Mouse (Mus musculus): ENCODE measurements around the gene Stx16. TPM values are rescaled to one million over a fixed set of nuclear protein-coding genes. Genes with fewer than 3 reads are reported as not detected.

Gene Stx16
- polyA plus RNA-seq, 1 experiment from 2014 or later: 11.3 TPM

GRCm38 (mm10) chr2:174073156-174073790 lies 2.8 kb upstream of the Stx16 start:
- Histone ChIP-seq H3K4me3 (ENCODE audit: low read length) (no peak overlapping the region), H3K9ac (ENCODE audit: low read length) (no peak overlapping the region; the same call in 1 of the 2 replicates), H3K4me1 (replicated peaks; ENCODE audit: control insufficient read depth, insufficient read depth, low read length) (peaks cover 27% of the 10 kb centered on the region), H3K36me3 (ENCODE audit: control insufficient read depth, insufficient read depth, low read length) (no peaks in the 10 kb centered on the region), H3K9me3 (ENCODE audit: control insufficient read depth, low read length) (no peaks in the 10 kb centered on the region), H3K27me3 (ENCODE audit: control insufficient read depth, insufficient read depth, low read depth, low read length) (no peaks in the 10 kb centered on the region), H3K27ac (ENCODE audit: low read length) (no peak overlapping the region), H3K4me2 (ENCODE audit: low read depth, low read length) (no peak overlapping the region)
- WGBS: 69% methylated on average over 5 of the region's 5 CpGs
- ATAC-seq (ENCODE audit: low read depth): no peak

GRCm38 (mm10) chr2:174074621-174075020 lies 1.5 kb upstream of the Stx16 start:
- peaks cover 28% of the 10 kb centered on the region for H3K4me1 ChIP-seq (replicated peaks; ENCODE audit: control insufficient read depth, insufficient read depth, low read length)
- no peaks in the 10 kb centered on the region for H3K9me3 ChIP-seq (ENCODE audit: control insufficient read depth, low read length)
- no peaks in the 10 kb centered on the region for H3K27me3 ChIP-seq (ENCODE audit: control insufficient read depth, insufficient read depth, low read depth, low read length)
- peak overlapping the region; percentile 98 for H3K27ac ChIP-seq (ENCODE audit: low read length)
- peak overlapping the region; percentile 88 for H3K4me3 ChIP-seq (ENCODE audit: low read length)
- peak overlapping the region; percentile 73 for H3K9ac ChIP-seq (ENCODE audit: low read length)
- no peaks in the 10 kb centered on the region for H3K36me3 ChIP-seq (ENCODE audit: control insufficient read depth, insufficient read depth, low read length)
- peak overlapping the region; percentile 93 for H3K4me2 ChIP-seq (ENCODE audit: low read depth, low read length)
- 3% methylated on average over 11 of the region's 13 CpGs for WGBS
- ATAC-seq (ENCODE audit: low read depth): no peak

GRCm38 (mm10) chr2:174075072-174075570 lies 987 bp upstream of the Stx16 start:
- Histone ChIP-seq H3K4me3 (ENCODE audit: low read length) (peak overlapping the region; percentile 88), H3K4me1 (replicated peaks; ENCODE audit: control insufficient read depth, insufficient read depth, low read length) (peaks cover 28% of the 10 kb centered on the region), H3K4me2 (ENCODE audit: low read depth, low read length) (peak overlapping the region; percentile 93), H3K27ac (ENCODE audit: low read length) (peak overlapping the region; percentile 98), H3K27me3 (ENCODE audit: control insufficient read depth, insufficient read depth, low read depth, low read length) (no peaks in the 10 kb centered on the region), H3K36me3 (ENCODE audit: control insufficient read depth, insufficient read depth, low read length) (no peaks in the 10 kb centered on the region), H3K9me3 (ENCODE audit: control insufficient read depth, low read length) (no peaks in the 10 kb centered on the region), H3K9ac (ENCODE audit: low read length) (peak overlapping the region; percentile 73)
- no peak for ATAC-seq (ENCODE audit: low read depth)
- WGBS: 2% methylated on average over 22 of the region's 22 CpGs

GRCm38 (mm10) chr2:174076433-174076824 lies 321 bp downstream of the Stx16 start:
- Histone ChIP-seq H3K4me3 (ENCODE audit: low read length) (peak overlapping the region; percentile 88), H3K27me3 (ENCODE audit: control insufficient read depth, insufficient read depth, low read depth, low read length) (no peaks in the 10 kb centered on the region), H3K27ac (ENCODE audit: low read length) (peak overlapping the region; percentile 98), H3K9ac (ENCODE audit: low read length) (peak overlapping the region; percentile 95), H3K9me3 (ENCODE audit: control insufficient read depth, low read length) (no peaks in the 10 kb centered on the region), H3K36me3 (ENCODE audit: control insufficient read depth, insufficient read depth, low read length) (no peaks in the 10 kb centered on the region), H3K4me1 (replicated peaks; ENCODE audit: control insufficient read depth, insufficient read depth, low read length) (peaks cover 32% of the 10 kb centered on the region), H3K4me2 (ENCODE audit: low read depth, low read length) (peak overlapping the region; percentile 93)
- under 1% methylated on average over 22 of the region's 22 CpGs for WGBS
- ATAC-seq (ENCODE audit: low read depth): no peak

GRCm38 (mm10) chr2:174077004-174077695 lies 1.0 kb downstream of the Stx16 start:
- no peak for ATAC-seq (ENCODE audit: low read depth)
- Histone ChIP-seq H3K36me3 (ENCODE audit: control insufficient read depth, insufficient read depth, low read length) (no peaks in the 10 kb centered on the region), H3K9ac (ENCODE audit: low read length) (peak overlapping the region; percentile 95), H3K27ac (ENCODE audit: low read length) (peak overlapping the region; percentile 98), H3K4me3 (ENCODE audit: low read length) (peak overlapping the region; percentile 88), H3K9me3 (ENCODE audit: control insufficient read depth, low read length) (no peaks in the 10 kb centered on the region), H3K27me3 (ENCODE audit: control insufficient read depth, insufficient read depth, low read depth, low read length) (no peaks in the 10 kb centered on the region), H3K4me1 (replicated peaks; ENCODE audit: control insufficient read depth, insufficient read depth, low read length) (peaks cover 36% of the 10 kb centered on the region), H3K4me2 (ENCODE audit: low read depth, low read length) (peak overlapping the region; percentile 93)
- 1% methylated on average over 19 of the region's 19 CpGs for WGBS

GRCm38 (mm10) chr2:174077776-174078338 lies 1.7 kb downstream of the Stx16 start:
- H3K27ac ChIP-seq (ENCODE audit: low read length): peak overlapping the region; percentile 39; the same call in 1 of the 2 replicates
- peak overlapping the region; percentile 93 for H3K4me2 ChIP-seq (ENCODE audit: low read depth, low read length)
- H3K36me3 ChIP-seq (ENCODE audit: control insufficient read depth, insufficient read depth, low read length): no peaks in the 10 kb centered on the region
- no peak for ATAC-seq (ENCODE audit: low read depth)
- H3K4me1 ChIP-seq (replicated peaks; ENCODE audit: control insufficient read depth, insufficient read depth, low read length): peaks cover 43% of the 10 kb centered on the region
- WGBS: 13% methylated on average over 10 of the region's 11 CpGs
- H3K9ac ChIP-seq (ENCODE audit: low read length): peak overlapping the region; percentile 95
- H3K4me3 ChIP-seq (ENCODE audit: low read length): peak overlapping the region; percentile 88
- no peaks in the 10 kb centered on the region for H3K27me3 ChIP-seq (ENCODE audit: control insufficient read depth, insufficient read depth, low read depth, low read length)
- H3K9me3 ChIP-seq (ENCODE audit: control insufficient read depth, low read length): no peaks in the 10 kb centered on the region

- H3K4me3 ChIP-seq (ENCODE audit: low read length): no peak overlapping the region
- WGBS: 62% methylated on average over 5 of the region's 5 CpGs
- H3K9ac ChIP-seq (ENCODE audit: low read length): no peak overlapping the region
- H3K27ac ChIP-seq (ENCODE audit: low read length): 0 out of 2 replicates have a peak overlapping the region, but pooled peaks have one; percentile 59
- H3K9me3 ChIP-seq (ENCODE audit: control insufficient read depth, low read length): no peaks in the 10 kb centered on the region
- no peak for ATAC-seq (ENCODE audit: low read depth)
- no peaks in the 10 kb centered on the region for H3K36me3 ChIP-seq (ENCODE audit: control insufficient read depth, insufficient read depth, low read length)
- 0 out of 2 replicates have a peak overlapping the region, but pooled peaks have one; percentile 8 for H3K4me2 ChIP-seq (ENCODE audit: low read depth, low read length)
- no peaks in the 10 kb centered on the region for H3K27me3 ChIP-seq (ENCODE audit: control insufficient read depth, insufficient read depth, low read depth, low read length)
- H3K4me1 ChIP-seq (replicated peaks; ENCODE audit: control insufficient read depth, insufficient read depth, low read length): peaks cover 34% of the 10 kb centered on the region
Measured at GRCm38 (mm10) chr2:174081833-174082232, 5.7 kb downstream of the Stx16 start.

GRCm38 (mm10) chr2:174082380-174082918 lies 6.3 kb downstream of the Stx16 start:
- no peak overlapping the region for H3K9ac ChIP-seq (ENCODE audit: low read length)
- no peaks in the 10 kb centered on the region for H3K9me3 ChIP-seq (ENCODE audit: control insufficient read depth, low read length)
- no peak overlapping the region for H3K4me2 ChIP-seq (ENCODE audit: low read depth, low read length)
- H3K27ac ChIP-seq (ENCODE audit: low read length): peak overlapping the region; percentile 65
- no peaks in the 10 kb centered on the region for H3K27me3 ChIP-seq (ENCODE audit: control insufficient read depth, insufficient read depth, low read depth, low read length)
- H3K4me3 ChIP-seq (ENCODE audit: low read length): no peak overlapping the region
- peaks cover 29% of the 10 kb centered on the region for H3K4me1 ChIP-seq (replicated peaks; ENCODE audit: control insufficient read depth, insufficient read depth, low read length)
- peak; percentile 53 for ATAC-seq (ENCODE audit: low read depth)
- H3K36me3 ChIP-seq (ENCODE audit: control insufficient read depth, insufficient read depth, low read length): no peaks in the 10 kb centered on the region
- 46% methylated on average over 3 of the region's 3 CpGs for WGBS

GRCm38 (mm10) chr2:174095086-174095485 lies 19.0 kb downstream of the Stx16 start:
- Histone ChIP-seq H3K36me3 (ENCODE audit: control insufficient read depth, insufficient read depth, low read length) (peaks cover 22% of the 10 kb centered on the region), H3K27ac (ENCODE audit: low read length) (no peak overlapping the region), H3K4me2 (ENCODE audit: low read depth, low read length) (no peak overlapping the region), H3K4me3 (ENCODE audit: low read length) (no peak overlapping the region), H3K27me3 (ENCODE audit: control insufficient read depth, insufficient read depth, low read depth, low read length) (no peaks in the 10 kb centered on the region), H3K9me3 (ENCODE audit: control insufficient read depth, low read length) (no peaks in the 10 kb centered on the region), H3K9ac (ENCODE audit: low read length) (no peak overlapping the region), H3K4me1 (replicated peaks; ENCODE audit: control insufficient read depth, insufficient read depth, low read length) (no peaks in the 10 kb centered on the region)
- ATAC-seq (ENCODE audit: low read depth): no peak
- 95% methylated on average over 3 of the region's 3 CpGs for WGBS

Measured in lung, embryonic 16.5 days (tissue).